Mouse (Mus musculus) embryonic facial prominence, embryonic 13.5 days (tissue): Measurements from ENCODE around the gene Ecpas. TPM values are rescaled to one million over a fixed set of nuclear protein-coding genes. Genes with fewer than 3 reads are reported as not detected.

Experiments used
- ATAC-seq: fragments of 200-750 bp; cut with Nextera tagmentation; 2 replicates; pipeline ENCODE4 v1.8.0; 2017; ENCODE audit warnings: low read depth; ENCODE audit not compliant: insufficient number of reproducible peaks, insufficient read depth, low FRiP score, low TSS enrichment
- H3K27ac ChIP-seq: fragments of 300-500 bp; sonication (generic); 2 replicates; pipeline ENCODE4 v1.5.1; 2015; ENCODE audit warnings: moderate library complexity, mild to moderate bottlenecking, inconsistent platforms
- H3K27me3 ChIP-seq: fragments of 300-500 bp; sonication (generic); 2 replicates; pipeline ENCODE4 v1.6.1; 2015; ENCODE audit warnings: mild to moderate bottlenecking, inconsistent platforms
- H3K36me3 ChIP-seq: fragments of 300-500 bp; sonication (generic); 2 replicates; pipeline ENCODE4 v1.6.1; 2015; ENCODE audit warnings: mild to moderate bottlenecking, inconsistent platforms
- H3K4me1 ChIP-seq: fragments of 300-500 bp; sonication (generic); 2 replicates; pipeline ENCODE4 v1.6.1; 2015; ENCODE audit warnings: inconsistent platforms
- H3K4me2 ChIP-seq: fragments of 300-500 bp; sonication (generic); 2 replicates; pipeline ENCODE4 v1.6.1; 2015; ENCODE audit warnings: moderate library complexity, mild to moderate bottlenecking, inconsistent platforms
- H3K4me3 ChIP-seq: fragments of 300-500 bp; sonication (generic); 2 replicates; pipeline ENCODE4 v1.5.1; 2015; ENCODE audit warnings: mild to moderate bottlenecking, inconsistent platforms
- H3K9ac ChIP-seq: fragments of 300-500 bp; sonication (generic); 2 replicates; pipeline ENCODE4 v1.6.1; 2015; ENCODE audit warnings: mild to moderate bottlenecking, inconsistent platforms
- H3K9me3 ChIP-seq: fragments of 300-500 bp; sonication (generic); 2 replicates; pipeline ENCODE4 v1.6.1; 2016; ENCODE audit warnings: inconsistent platforms
- WGBS: fragments of 180-500 bp; shearing (Covaris S2); methylation state at CpG from one replicate; pipeline ENCODE4 v1.1.7; 2015; ENCODE audit warnings: mixed read lengths; 5-methylcytosine and 5-hydroxymethylcytosine counted together
- polyA plus RNA-seq: library from polyadenylated mRNA; unstranded; fragments of >200 nt; fragmentation: Nextera tagmentation; extraction: Ambion mirVana; gene quantifications from 2 replicates; pipeline ENCODE4 v1.2.1, GENCODE M21; 2015

The Ecpas gene
- polyA plus RNA-seq, 1 experiment from 2014 or later: 33.6 TPM

DNA sequence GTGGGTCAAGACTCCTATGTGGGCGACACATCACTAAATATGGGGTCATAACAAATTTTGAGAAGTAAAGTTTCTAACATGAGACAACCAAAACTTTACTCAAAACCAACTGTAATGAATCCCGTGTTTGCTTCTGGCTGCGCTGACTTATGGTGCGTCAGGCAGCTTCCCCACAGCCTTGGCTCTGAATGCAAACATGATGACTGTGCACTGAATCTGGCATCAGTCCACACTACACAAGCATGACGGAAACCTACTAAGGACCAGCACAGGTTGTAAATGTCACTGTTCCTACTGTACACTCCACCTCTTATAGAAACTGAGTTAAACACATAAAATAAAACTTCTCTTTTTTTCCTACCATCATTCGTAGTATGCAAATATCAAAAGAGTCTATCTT is 45.3 kb downstream of the Ecpas start:
- no peak for ATAC-seq
- Histone ChIP-seq H3K4me2 (no peak overlapping the region), H3K36me3 (peaks cover 20% of the 10 kb centered on the region), H3K27ac (no peak overlapping the region), H3K9ac (no peak overlapping the region), H3K4me1 (no peaks in the 10 kb centered on the region), H3K9me3 (no peaks in the 10 kb centered on the region), H3K27me3 (no peaks in the 10 kb centered on the region), H3K4me3 (no peak overlapping the region)
- WGBS: 73% methylated on average over 6 of the region's 6 CpGs

DNA sequence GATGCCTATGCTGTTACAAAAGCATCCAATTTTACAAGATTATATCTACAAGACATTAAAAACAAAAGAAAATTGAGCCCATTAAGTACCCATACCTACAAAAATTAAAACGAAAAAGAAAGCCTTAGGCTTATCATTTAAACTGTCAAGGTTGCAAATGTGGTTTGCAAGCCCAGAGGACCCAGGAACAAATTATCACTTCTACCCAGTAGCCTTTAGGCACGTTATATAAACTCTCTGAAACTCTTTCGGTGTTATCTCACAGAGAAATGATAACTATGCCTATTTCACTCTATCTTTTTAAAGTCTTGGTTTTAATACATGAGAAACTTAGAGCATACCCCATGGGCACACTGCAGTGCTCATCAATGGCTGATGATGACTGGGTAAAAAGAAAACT is 79.6 kb downstream of the Ecpas start:
- Histone ChIP-seq H3K9ac (no peak overlapping the region), H3K27me3 (no peaks in the 10 kb centered on the region), H3K4me2 (no peak overlapping the region), H3K4me1 (no peaks in the 10 kb centered on the region), H3K9me3 (no peaks in the 10 kb centered on the region), H3K36me3 (peaks cover 42% of the 10 kb centered on the region), H3K4me3 (no peak overlapping the region), H3K27ac (no peak overlapping the region)
- WGBS: 77% methylated on average over 3 of the region's 3 CpGs
- no peak for ATAC-seq

DNA sequence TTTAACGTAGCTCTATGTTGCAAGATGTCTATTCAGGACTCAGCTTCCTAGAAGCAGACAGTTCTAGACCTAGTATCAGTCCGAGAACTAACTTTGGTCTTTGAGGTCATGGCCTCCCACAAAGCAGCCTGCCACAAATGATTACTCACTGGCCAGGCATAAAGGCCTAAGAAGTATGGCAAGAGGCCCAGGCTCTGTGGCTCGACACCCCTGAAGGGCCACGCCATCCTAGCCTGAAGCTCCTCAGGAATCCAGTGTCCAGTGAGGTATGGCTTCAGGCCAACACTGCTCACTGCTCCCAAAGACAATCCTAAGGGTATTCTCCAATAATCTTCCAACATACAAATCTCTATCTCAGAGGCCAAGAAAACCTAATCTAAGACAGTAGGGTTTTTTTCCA is 86.6 kb downstream of the Ecpas start:
- Histone ChIP-seq H3K4me1 (no peaks in the 10 kb centered on the region), H3K27ac (no peak overlapping the region), H3K9me3 (no peaks in the 10 kb centered on the region), H3K9ac (no peak overlapping the region), H3K36me3 (peaks cover 58% of the 10 kb centered on the region), H3K27me3 (no peaks in the 10 kb centered on the region), H3K4me2 (no peak overlapping the region), H3K4me3 (no peak overlapping the region)
- ATAC-seq: no peak
- 87% methylated on average over 4 of the region's 4 CpGs for WGBS

DNA sequence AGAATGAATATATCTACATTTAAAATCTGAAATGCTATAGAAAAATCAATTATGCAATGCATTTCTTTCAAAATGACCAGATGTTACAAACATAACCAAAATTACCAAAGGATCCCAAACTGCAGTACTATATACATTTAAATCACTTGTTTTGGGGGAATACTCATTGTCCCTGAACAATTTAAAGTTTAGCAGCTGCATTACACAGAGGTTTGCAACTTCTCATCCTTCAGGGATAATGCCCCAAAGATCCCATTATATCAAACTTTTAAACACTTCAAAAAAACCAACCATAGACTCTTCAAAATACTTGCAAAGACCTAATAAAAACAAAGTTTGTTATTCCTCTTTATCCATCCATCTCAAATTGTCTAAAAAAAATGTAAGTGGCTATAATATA is 124.9 kb downstream of the Ecpas start, which contains the start of gene Olfr267:
Gene Olfr267, minus strand, starts transcription at position 101 of the 400 bp plus-strand sequence.
- H3K36me3 ChIP-seq: no peaks in the 10 kb centered on the region
- ATAC-seq: no peak
- no peak within 1 kb of the TSS for H3K27ac ChIP-seq

DNA sequence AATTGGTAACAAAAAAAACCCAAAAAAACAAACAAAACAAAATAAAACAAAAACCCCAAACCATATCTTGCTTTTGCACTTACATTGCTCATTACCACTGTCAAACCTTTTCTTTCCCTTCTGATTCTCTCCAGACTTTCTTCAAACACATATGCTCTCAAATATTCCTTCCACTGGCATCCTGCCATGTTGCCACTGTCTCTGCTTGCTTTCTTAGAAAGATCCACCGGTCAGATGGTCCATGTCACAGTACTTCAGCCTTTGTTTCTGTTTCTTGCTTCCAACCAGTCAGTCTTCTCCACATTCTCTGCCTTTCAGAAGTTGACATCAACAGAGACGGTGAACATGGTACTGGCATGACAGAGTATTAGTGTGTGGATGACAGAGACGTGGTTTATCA is 125.9 kb downstream of the Ecpas start:
- Histone ChIP-seq H3K36me3 (no peaks in the 10 kb centered on the region), H3K27ac (no peak overlapping the region), H3K27me3 (no peaks in the 10 kb centered on the region), H3K4me2 (no peak overlapping the region), H3K9ac (no peak overlapping the region), H3K4me1 (0 out of 2 replicates have a peak, but pooled peaks cover 3% of the 10 kb centered on the region), H3K9me3 (no peaks in the 10 kb centered on the region), H3K4me3 (no peak overlapping the region)
- WGBS: 69% methylated on average over 3 of the region's 3 CpGs
- ATAC-seq: no peak

More for the DNA sequence above, 124.9 kb downstream of the Ecpas start, which contains the start of gene Olfr267:
- H3K9me3 ChIP-seq: no peaks in the 10 kb centered on the region
- H3K4me1 ChIP-seq: 0 out of 2 replicates have a peak, but pooled peaks cover 3% of the 10 kb centered on the region
- H3K27me3 ChIP-seq: no peaks in the 10 kb centered on the region
- H3K4me2 ChIP-seq: no peak within 1 kb of the TSS
- no peak within 1 kb of the TSS for H3K4me3 ChIP-seq
- H3K9ac ChIP-seq: no peak within 1 kb of the TSS

DNA sequence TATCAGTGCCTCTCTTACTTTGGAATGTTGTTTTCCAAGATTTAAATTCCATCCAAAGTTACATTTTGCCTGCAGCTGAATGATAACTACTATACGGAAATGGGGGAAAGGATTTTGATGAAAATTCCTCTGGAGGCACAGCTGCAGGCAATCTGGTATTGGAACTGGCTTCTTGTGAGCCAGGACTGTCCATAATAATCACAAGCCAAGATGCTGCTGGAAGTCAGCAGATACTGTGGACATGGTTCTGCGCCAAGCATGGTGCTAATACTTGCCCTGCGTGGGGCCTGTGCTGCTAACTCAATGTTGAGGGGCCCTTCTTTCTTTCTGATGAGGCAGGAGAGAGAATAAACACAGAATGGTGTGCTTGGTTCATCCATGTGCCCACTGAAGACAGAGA is 149.1 kb downstream of the Ecpas start:
- ATAC-seq: no peak
- H3K4me1 ChIP-seq: no peaks in the 10 kb centered on the region
- H3K27me3 ChIP-seq: no peaks in the 10 kb centered on the region

DNA sequence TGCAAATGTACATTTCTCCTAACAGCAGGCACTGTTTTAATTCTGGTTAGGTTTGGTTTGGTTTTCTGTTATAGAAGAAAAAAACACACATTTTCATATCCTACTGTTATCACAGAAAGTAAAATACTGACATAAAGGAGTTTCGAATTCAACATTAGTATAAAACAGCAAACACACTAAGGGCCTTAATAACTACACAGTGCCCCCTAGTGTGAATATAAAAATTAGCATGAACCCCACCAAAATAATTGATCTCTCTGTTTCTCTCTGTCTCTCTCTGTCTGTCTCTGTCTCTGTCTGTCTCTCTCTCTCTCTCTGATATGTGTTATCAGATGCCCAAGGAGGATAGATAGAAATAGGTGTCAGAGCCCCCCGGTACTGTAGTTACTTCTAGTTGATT is 163.0 kb downstream of the Ecpas start:
- Histone ChIP-seq H3K9me3 (no peaks in the 10 kb centered on the region), H3K9ac (no peak overlapping the region), H3K27ac (no peak overlapping the region; the same call in 1 of the 2 replicates), H3K4me3 (peak overlapping the region; percentile 21; the same call in 1 of the 2 replicates), H3K36me3 (no peaks in the 10 kb centered on the region), H3K4me2 (peak overlapping the region; percentile 53), H3K4me1 (peaks cover 4% of the 10 kb centered on the region), H3K27me3 (no peaks in the 10 kb centered on the region)
- ATAC-seq: no peak
- 46% methylated on average over 2 of the region's 2 CpGs for WGBS

More for the DNA sequence above, 149.1 kb downstream of the Ecpas start:
- no peak overlapping the region for H3K4me3 ChIP-seq
- H3K27ac ChIP-seq: no peak overlapping the region
- no peak overlapping the region for H3K4me2 ChIP-seq
- WGBS: 72% methylated on average over 3 of the region's 3 CpGs
- no peaks in the 10 kb centered on the region for H3K9me3 ChIP-seq
- no peak overlapping the region for H3K9ac ChIP-seq
- no peaks in the 10 kb centered on the region for H3K36me3 ChIP-seq

DNA sequence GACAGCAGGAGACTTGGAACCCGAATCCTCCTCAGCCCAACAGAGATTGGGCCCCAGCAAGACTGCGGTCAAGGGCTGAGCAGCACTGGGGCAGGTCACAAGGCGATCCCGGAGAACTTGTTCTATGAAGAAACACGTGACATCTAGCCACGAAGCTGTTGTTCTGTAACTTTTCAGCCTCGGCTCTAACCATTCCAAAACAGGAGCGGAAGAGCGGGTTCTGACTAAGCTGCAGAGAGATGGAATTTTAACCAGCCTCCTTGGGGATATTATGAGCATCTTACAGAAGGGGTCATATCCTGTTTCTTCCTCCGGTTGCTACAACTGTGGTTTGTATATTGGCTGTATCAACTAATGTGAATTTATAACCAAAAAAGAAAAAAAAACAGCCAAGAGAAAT is 163.4 kb downstream of the Ecpas start:
- H3K4me1 ChIP-seq: peaks cover 4% of the 10 kb centered on the region
- peak overlapping the region; percentile 53 for H3K4me2 ChIP-seq
- no peaks in the 10 kb centered on the region for H3K9me3 ChIP-seq
- ATAC-seq: peak; percentile 48; the same call in 1 of the 2 replicates
- H3K27me3 ChIP-seq: no peaks in the 10 kb centered on the region
- 10% methylated on average over 10 of the region's 10 CpGs for WGBS
- H3K9ac ChIP-seq: no peak overlapping the region
- H3K27ac ChIP-seq: peak overlapping the region; percentile 79
- H3K36me3 ChIP-seq: no peaks in the 10 kb centered on the region
- peak overlapping the region; percentile 21 for H3K4me3 ChIP-seq

Other genes with a start within 250 kb of the Ecpas start
- 0.04 and 0.10 TPM in 2 replicates for gene Olfr267, start 125.0 kb downstream of the Ecpas start, polyA plus RNA-seq
- 1.2 and 1.4 TPM in 2 replicates for gene Zkscan16, start 30.9 kb upstream of the Ecpas start, polyA plus RNA-seq
- gene Ptgr1, start 74.4 kb upstream of the Ecpas start, polyA plus RNA-seq: 21.0 and 24.8 TPM in 2 replicates
- 9.7 and 15.1 TPM in 2 replicates for gene Dnajc25, start 82.3 kb upstream of the Ecpas start, polyA plus RNA-seq
- gene Gm20503, start 90.5 kb upstream of the Ecpas start, polyA plus RNA-seq: 18.1 and 20.0 TPM in 2 replicates
- 181 and 197 TPM in 2 replicates for gene Gng10, start 122.3 kb upstream of the Ecpas start, polyA plus RNA-seq
- gene AI481877, start 226.2 kb upstream of the Ecpas start, polyA plus RNA-seq: not detected in 2 replicates